18 mouse cellular contexts compared by ENCODE assay signal in the genomic region with DNA sequence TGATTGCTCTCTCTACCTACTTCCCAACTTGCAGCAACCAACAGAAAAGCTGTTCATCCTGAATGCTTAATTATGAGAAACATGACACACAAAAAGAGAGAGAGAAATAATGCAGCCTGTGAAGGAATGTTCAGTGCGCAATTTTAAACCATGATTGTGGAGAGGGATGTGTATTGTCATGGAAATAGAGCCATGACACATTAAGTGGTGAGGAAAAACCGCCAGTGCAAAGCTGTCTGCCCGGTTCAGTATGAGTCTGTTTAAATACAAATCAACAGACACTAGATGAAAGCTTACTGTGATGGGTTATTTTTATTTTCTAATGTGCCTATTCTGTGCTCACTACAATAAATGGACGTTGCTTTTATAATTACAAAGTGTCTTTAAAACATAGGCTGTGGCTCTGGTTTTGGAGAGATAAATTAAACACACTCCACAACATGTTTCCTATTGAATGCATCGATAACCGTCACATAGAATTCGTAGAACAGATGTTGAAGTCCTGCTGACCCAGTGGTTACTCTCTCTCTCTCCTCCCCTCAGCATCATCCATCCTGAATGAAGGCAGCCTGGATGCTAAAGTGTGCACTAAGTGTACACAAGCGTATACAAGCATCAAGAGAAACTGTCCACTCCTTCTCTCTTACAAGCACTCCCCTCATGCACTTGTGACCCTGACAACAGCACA.
A peak's percentile ranks its signal among the peaks of the same experiment; 100 is the strongest.
DNase-seq lines count a peak whose midpoint lies in the region; ATAC-seq and TF ChIP-seq lines count a peak whose summit lies in the region.
"Had no signal": no experiment of that assay in that cellular context is flagged by ENCODE, and none has a peak within 500 bp of the region (broad histone marks: within the 10 kb centered on the region; RNA-seq: fewer than 3 reads in every experiment).

No protein-coding gene starts in this region.

- TF ChIP-seq POLR2A in thymus, adult 2 months (IDR thresholded peaks at IDR 0.05; ENCODE audit: control insufficient read depth, extremely low read depth, insufficient read depth, low read length, poor library complexity): no peak

- no peaks in the 10 kb centered on the region for H3K9me3 ChIP-seq in lung, embryonic 14.5 days (ENCODE audit: low read depth, low read length)
- H3K9me3 ChIP-seq in forebrain, embryonic 10.5 days: no peaks in the 10 kb centered on the region
- no peaks in the 10 kb centered on the region for H3K9me3 ChIP-seq in liver, embryonic 12.5 days (replicated peaks)
- H3K9me3 ChIP-seq: embryonic facial prominence, embryonic 12.5 days; hindbrain, embryonic 15.5 days; limb, embryonic 12.5 days; neural tube, embryonic 13.5 days had no signal

- TF ChIP-seq CTCF in lung, embryonic 14.5 days (IDR thresholded peaks at IDR 0.05; ENCODE audit: low read depth): no peak
- TF ChIP-seq CTCF in thymus, adult 2 months (IDR thresholded peaks at IDR 0.05; ENCODE audit: borderline replicate concordance, control insufficient read depth, extremely low read depth, insufficient read depth, low read length, poor library complexity): no peak

- no peak overlapping the region for H3K4me2 ChIP-seq in lung, embryonic 14.5 days
- H3K4me2 ChIP-seq in liver, embryonic 12.5 days: peak overlapping the region; percentile 64
- H3K4me2 ChIP-seq: embryonic facial prominence, embryonic 12.5 days; hindbrain, embryonic 15.5 days; limb, embryonic 12.5 days; neural tube, embryonic 13.5 days had no signal

- H3K4me3 ChIP-seq in lung, embryonic 14.5 days (ENCODE audit: low read depth, low read length): no peak overlapping the region
- no peak overlapping the region for H3K4me3 ChIP-seq in forebrain, embryonic 10.5 days
- H3K4me3 ChIP-seq in liver, embryonic 12.5 days: no peak overlapping the region; the same call in 1 of the 2 replicates
- H3K4me3 ChIP-seq in thymus, adult 2 months (ENCODE audit: control insufficient read depth, insufficient read depth, low read length): no peak overlapping the region
- H3K4me3 ChIP-seq: embryonic facial prominence, embryonic 12.5 days; hindbrain, embryonic 15.5 days; limb, embryonic 12.5 days; neural tube, embryonic 13.5 days had no signal

- DNase-seq in lung, embryonic 14.5 days: peak; percentile 68
- DNase-seq in lung, postnatal 25 days (ENCODE audit: low spot score): no peak
- peak; percentile 26 for DNase-seq in 416B (ENCODE audit: low read depth)
- no peak for DNase-seq in forebrain, embryonic 10.5 days (ENCODE audit: extremely low spot score, low spot score)
- DNase-seq in thymus, adult 2 months: no peak
- no peak for DNase-seq in yolk sac, embryonic 10.5 days (ENCODE audit: low spot score)
- DNase-seq in kidney, postnatal 14 days: no peak
- DNase-seq: adrenal gland, postnatal 10 days; cerebellum, postnatal 36 days; kidney, adult 11 months; kidney, postnatal 4 days; layer of hippocampus, postnatal 36 days; right cerebral cortex, adult 18-20 months had no signal

- no peak overlapping the region for H3K9ac ChIP-seq in lung, embryonic 14.5 days
- peak overlapping the region; percentile 34; the same call in 1 of the 2 replicates for H3K9ac ChIP-seq in liver, embryonic 12.5 days
- H3K9ac ChIP-seq: embryonic facial prominence, embryonic 12.5 days; hindbrain, embryonic 15.5 days; limb, embryonic 12.5 days; neural tube, embryonic 13.5 days had no signal

- no peaks in the 10 kb centered on the region for H3K27me3 ChIP-seq in lung, embryonic 14.5 days (ENCODE audit: insufficient read depth, low read length)
- no peaks in the 10 kb centered on the region for H3K27me3 ChIP-seq in forebrain, embryonic 10.5 days (ENCODE audit: poor library complexity, severe bottlenecking)
- H3K27me3 ChIP-seq in liver, embryonic 12.5 days (replicated peaks): no peaks in the 10 kb centered on the region
- no peaks in the 10 kb centered on the region for H3K27me3 ChIP-seq in thymus, adult 2 months (ENCODE audit: control insufficient read depth, insufficient read depth, low read length)
- H3K27me3 ChIP-seq: embryonic facial prominence, embryonic 12.5 days; hindbrain, embryonic 15.5 days; limb, embryonic 12.5 days; neural tube, embryonic 13.5 days had no signal

- WGBS in lung, embryonic 14.5 days: 23% methylated on average over 8 of the region's 8 CpGs
- WGBS in forebrain, embryonic 10.5 days: 75% methylated on average over 8 of the region's 8 CpGs
- WGBS in liver, embryonic 12.5 days (ENCODE audit: insufficient replicate concordance): 36% methylated on average over 8 of the region's 8 CpGs
- WGBS in thymus, adult 2 months: 68% methylated on average over 8 of the region's 8 CpGs

- peak; percentile 75 for ATAC-seq in lung, embryonic 14.5 days (ENCODE audit: insufficient read depth)
- peak; percentile 61 for ATAC-seq in liver, embryonic 12.5 days

- H3K36me3 ChIP-seq in lung, embryonic 14.5 days (ENCODE audit: insufficient read depth): no peaks in the 10 kb centered on the region
- no peaks in the 10 kb centered on the region for H3K36me3 ChIP-seq in forebrain, embryonic 10.5 days (replicated peaks)
- H3K36me3 ChIP-seq in liver, embryonic 12.5 days: no peaks in the 10 kb centered on the region
- H3K36me3 ChIP-seq in thymus, adult 2 months (ENCODE audit: control insufficient read depth, insufficient read depth, low read length): no peaks in the 10 kb centered on the region
- H3K36me3 ChIP-seq: embryonic facial prominence, embryonic 12.5 days; hindbrain, embryonic 15.5 days; limb, embryonic 12.5 days; neural tube, embryonic 13.5 days had no signal

- 0 out of 2 replicates have a peak overlapping the region, but pooled peaks have one; percentile 12 for H3K27ac ChIP-seq in lung, embryonic 14.5 days (ENCODE audit: low read depth)
- 0 out of 2 replicates have a peak overlapping the region, but pooled peaks have one; percentile 11 for H3K27ac ChIP-seq in forebrain, embryonic 10.5 days
- peak overlapping the region; percentile 87 for H3K27ac ChIP-seq in liver, embryonic 12.5 days
- H3K27ac ChIP-seq in thymus, adult 2 months (ENCODE audit: control insufficient read depth, insufficient read depth, low read length): no peak overlapping the region
- H3K27ac ChIP-seq: embryonic facial prominence, embryonic 12.5 days; hindbrain, embryonic 15.5 days; limb, embryonic 12.5 days; neural tube, embryonic 13.5 days had no signal

- H3K4me1 ChIP-seq in lung, embryonic 14.5 days (ENCODE audit: insufficient read depth): no peaks in the 10 kb centered on the region; the same call in 1 of the 2 replicates
- peaks cover 13% of the 10 kb centered on the region for H3K4me1 ChIP-seq in forebrain, embryonic 10.5 days
- H3K4me1 ChIP-seq in liver, embryonic 12.5 days: peaks cover 44% of the 10 kb centered on the region
- H3K4me1 ChIP-seq in thymus, adult 2 months (replicated peaks; ENCODE audit: control insufficient read depth, insufficient read depth, low read length): no peaks in the 10 kb centered on the region
- H3K4me1 ChIP-seq: embryonic facial prominence, embryonic 12.5 days; hindbrain, embryonic 15.5 days; limb, embryonic 12.5 days; neural tube, embryonic 13.5 days had no signal

Comparison
In these comparisons a context has a peak if more than half of its experiments do, and no peak if none do; other contexts are left out.
1. DNase-seq: peak in lung, embryonic 14.5 days (single experiment) and 416B (single experiment); none in lung, postnatal 25 days (single experiment), forebrain, embryonic 10.5 days (single experiment), thymus, adult 2 months (single experiment), yolk sac, embryonic 10.5 days (single experiment) and kidney, postnatal 14 days (single experiment).